Mouse (Mus musculus) lung, postnatal 25 days (tissue): ENCODE results near the gene Tmem151a.

Source experiments
- DNase-seq: peaks from one replicate; pipeline ENCODE4 v3.0.0; 2022; ENCODE audit warnings: low spot score

The Tmem151a gene

GRCm38 (mm10) chr19:5085145-5085863 is at the start of gene Tmem151a:
Tmem151a (minus strand) TSS chr19:5085531.
- DNase-seq, result no peak

- no peak for DNase-seq
Measured at GRCm38 (mm10) chr19:5131237-5131636, 45.9 kb upstream of the Tmem151a start.

GRCm38 (mm10) chr19:5129770-5130169 is 44.4 kb upstream of the Tmem151a start:
- DNase-seq, result no peak

GRCm38 (mm10) chr19:5124055-5124614 is 38.8 kb upstream of the Tmem151a start:
- DNase-seq, result no peak

GRCm38 (mm10) chr19:5123241-5123640 is 37.9 kb upstream of the Tmem151a start:
- no peak for DNase-seq

- no peak for DNase-seq
Measured at GRCm38 (mm10) chr19:5122492-5122891, 37.2 kb upstream of the Tmem151a start.

- no peak for DNase-seq
Measured at GRCm38 (mm10) chr19:5118384-5118698, 33.0 kb upstream of the Tmem151a start, which contains the start of gene Klc2. Klc2 (minus strand) TSS chr19:5118560.

- peak; percentile 89 for DNase-seq
Measured at GRCm38 (mm10) chr19:5117494-5118383, 32.4 kb upstream of the Tmem151a start.

- DNase-seq, result no peak
Measured at GRCm38 (mm10) chr19:5113783-5114182, 28.5 kb upstream of the Tmem151a start.

GRCm38 (mm10) chr19:5109659-5110453 is 24.5 kb upstream of the Tmem151a start:
- DNase-seq, result no peak

- DNase-seq, result no peak
Measured at GRCm38 (mm10) chr19:5108702-5109101, 23.4 kb upstream of the Tmem151a start.

- peak; percentile 58 for DNase-seq
Measured at GRCm38 (mm10) chr19:5108271-5108575, 22.9 kb upstream of the Tmem151a start.

GRCm38 (mm10) chr19:5107556-5108270 is 22.4 kb upstream of the Tmem151a start:
- DNase-seq, result no peak

- peak; percentile 98 for DNase-seq
Measured at GRCm38 (mm10) chr19:5106731-5107191, 21.4 kb upstream of the Tmem151a start, which contains the start of gene Rab1b. Rab1b (minus strand) TSS chr19:5107072.

- DNase-seq, result no peak
Measured at GRCm38 (mm10) chr19:5106074-5106473, 20.7 kb upstream of the Tmem151a start.

- no peak for DNase-seq
Measured at GRCm38 (mm10) chr19:5098363-5099143, 13.2 kb upstream of the Tmem151a start, which contains the start of gene Cnih2. Cnih2 (minus strand) TSS chr19:5098521.

GRCm38 (mm10) chr19:5097521-5098362 is 12.4 kb upstream of the Tmem151a start:
- no peak for DNase-seq

GRCm38 (mm10) chr19:5095887-5096474 is 10.7 kb upstream of the Tmem151a start:
- DNase-seq, result no peak

- DNase-seq, result no peak
Measured at GRCm38 (mm10) chr19:5094746-5095417, 9.6 kb upstream of the Tmem151a start.
